In the genomic region with DNA sequence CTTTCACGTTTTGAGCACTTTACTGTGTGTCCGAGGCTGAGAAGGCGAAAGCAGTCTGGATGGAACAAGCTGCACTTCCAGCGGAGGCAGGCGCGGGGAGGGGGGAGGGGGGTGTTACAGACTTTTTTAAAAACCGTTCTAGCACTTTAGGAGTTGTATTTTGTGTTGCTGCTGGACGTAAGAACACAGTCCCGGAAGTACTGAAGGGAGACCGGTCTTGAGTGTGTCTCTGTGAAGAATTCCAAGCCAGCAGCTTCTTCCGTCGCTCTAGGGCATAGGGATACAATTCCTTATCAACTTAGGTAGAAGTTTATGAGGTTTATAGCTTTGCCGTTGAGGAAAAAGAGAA, we compare ENCODE assay signal across 9 mouse cellular contexts.
DNase-seq lines count a peak whose midpoint lies in the region; ATAC-seq lines count a peak whose summit lies in the region.
"Had no signal": no experiment of that assay in that cellular context is flagged by ENCODE, and none has a peak within 500 bp of the region (broad histone marks: within the 10 kb centered on the region; RNA-seq: fewer than 3 reads in every experiment).

No protein-coding gene starts in this region.

- peak; percentile 50 for ATAC-seq in frontal cortex, adult (ENCODE audit: low TSS enrichment)
- peak; percentile 35 for ATAC-seq in CD4-positive, CD25-positive, alpha-beta regulatory T cell, adult 4 months
- no peak for ATAC-seq in forebrain, embryonic 13.5 days
- no peak for ATAC-seq in limb, embryonic 11.5 days (ENCODE audit: insufficient number of reproducible peaks, low FRiP score, low TSS enrichment, low read depth)
- ATAC-seq in neural tube, embryonic 13.5 days (ENCODE audit: low read depth): no peak

- no peaks in the 10 kb centered on the region for H3K36me3 ChIP-seq in forebrain, embryonic 13.5 days (ENCODE audit: poor library complexity, severe bottlenecking)
- no peaks in the 10 kb centered on the region for H3K36me3 ChIP-seq in limb, embryonic 11.5 days (ENCODE audit: control insufficient read depth, insufficient read depth, low read length)
- no peaks in the 10 kb centered on the region for H3K36me3 ChIP-seq in neural tube, embryonic 13.5 days
- H3K36me3 ChIP-seq: G1E had no signal

- peaks cover 11% of the 10 kb centered on the region; the same call in 1 of the 2 replicates for H3K4me1 ChIP-seq in forebrain, embryonic 13.5 days
- no peaks in the 10 kb centered on the region for H3K4me1 ChIP-seq in limb, embryonic 11.5 days (ENCODE audit: control insufficient read depth, insufficient read depth, low read length)
- H3K4me1 ChIP-seq in neural tube, embryonic 13.5 days (replicated peaks): peaks cover 16% of the 10 kb centered on the region; the same call in 1 of the 2 replicates

- H3K9me3 ChIP-seq in forebrain, embryonic 13.5 days (replicated peaks): no peaks in the 10 kb centered on the region
- no peaks in the 10 kb centered on the region for H3K9me3 ChIP-seq in limb, embryonic 11.5 days (ENCODE audit: control insufficient read depth, low read length)
- no peaks in the 10 kb centered on the region for H3K9me3 ChIP-seq in neural tube, embryonic 13.5 days
- H3K9me3 ChIP-seq: G1E had no signal

- no peak for DNase-seq in frontal cortex, adult 2 months (ENCODE audit: extremely low spot score in 1 of 2, low spot score in 1 of 2)
- DNase-seq in limb, embryonic 11.5 days (ENCODE audit: low spot score): peak; percentile 31
- no peak for DNase-seq in frontal cortex, postnatal 25 days (ENCODE audit: low spot score in 2 of 2)
- no peak for DNase-seq in layer of hippocampus, adult 8-10 months (ENCODE audit: low spot score in 2 of 2)

- H3K27me3 ChIP-seq in forebrain, embryonic 13.5 days: peaks cover 6% of the 10 kb centered on the region; the same call in 1 of the 2 replicates
- H3K27me3 ChIP-seq in limb, embryonic 11.5 days (ENCODE audit: control insufficient read depth, insufficient read depth, low read length): peaks cover 12% of the 10 kb centered on the region; the same call in 1 of the 2 replicates
- peaks cover 73% of the 10 kb centered on the region for H3K27me3 ChIP-seq in neural tube, embryonic 13.5 days

- 13% methylated on average over 13 of the region's 13 CpGs for WGBS in forebrain, embryonic 13.5 days
- 14% methylated on average over 13 of the region's 13 CpGs for WGBS in limb, embryonic 11.5 days
- 18% methylated on average over 13 of the region's 13 CpGs for WGBS in neural tube, embryonic 13.5 days

- peak overlapping the region; percentile 62 for H3K4me2 ChIP-seq in forebrain, embryonic 13.5 days
- peak overlapping the region; percentile 45 for H3K4me2 ChIP-seq in limb, embryonic 11.5 days (ENCODE audit: low read depth, severe bottlenecking)
- H3K4me2 ChIP-seq in neural tube, embryonic 13.5 days: peak overlapping the region; percentile 63

- peak overlapping the region; percentile 73 for H3K9ac ChIP-seq in forebrain, embryonic 13.5 days
- peak overlapping the region; percentile 50 for H3K9ac ChIP-seq in limb, embryonic 11.5 days (ENCODE audit: low read length)
- peak overlapping the region; percentile 66 for H3K9ac ChIP-seq in neural tube, embryonic 13.5 days

- H3K4me3 ChIP-seq in forebrain, embryonic 13.5 days: peak overlapping the region; percentile 57
- peak overlapping the region; percentile 47 for H3K4me3 ChIP-seq in limb, embryonic 11.5 days (ENCODE audit: low read depth, low read length)
- H3K4me3 ChIP-seq in neural tube, embryonic 13.5 days: peak overlapping the region; percentile 52

- peak overlapping the region; percentile 66; the same call in 1 of the 2 replicates for H3K27ac ChIP-seq in forebrain, embryonic 13.5 days
- H3K27ac ChIP-seq in limb, embryonic 11.5 days (replicated peaks; ENCODE audit: low read depth, low read length): no peak overlapping the region
- no peak overlapping the region for H3K27ac ChIP-seq in neural tube, embryonic 13.5 days (replicated peaks)

Comparison
In these comparisons a context has a peak if more than half of its experiments do, and no peak if none do; other contexts are left out.
1. ATAC-seq: peak in frontal cortex, adult (single experiment) and CD4-positive, CD25-positive, alpha-beta regulatory T cell, adult 4 months (single experiment); none in forebrain, embryonic 13.5 days (single experiment), limb, embryonic 11.5 days (single experiment) and neural tube, embryonic 13.5 days (single experiment).
2. Peak in every context shown above with its lines, with median percentiles within 50 percentile points of each other: H3K4me2 ChIP-seq, H3K4me3 ChIP-seq and H3K9ac ChIP-seq.